Mouse (Mus musculus) forebrain, embryonic 10.5 days (tissue): ENCODE data around the gene Itih1. TPM values are rescaled to one million over a fixed set of nuclear protein-coding genes. Genes with fewer than 3 reads are reported as not detected.

ENCODE experiments used
- DNase-seq: peaks from one replicate; pipeline ENCODE4 v3.0.0-alpha.2; 2017; ENCODE audit warnings: low spot score; ENCODE audit errors: extremely low spot score
- H3K27ac ChIP-seq: fragments of 300-500 bp; sonication (generic); 2 replicates; pipeline ENCODE4 v1.5.1; 2016; ENCODE audit warnings: mild to moderate bottlenecking
- H3K27me3 ChIP-seq: fragments of 300-500 bp; sonication (generic); 2 replicates; pipeline ENCODE4 v1.6.1; 2016; ENCODE audit warnings: mild to moderate bottlenecking; ENCODE audit not compliant: poor library complexity, severe bottlenecking
- H3K36me3 ChIP-seq: fragments of 300-500 bp; sonication (generic); replicated peaks from 2 replicates; pipeline ENCODE4 v1.6.1; 2016; ENCODE audit warnings: mild to moderate bottlenecking, moderate library complexity
- H3K4me1 ChIP-seq: fragments of 300-500 bp; sonication (generic); 2 replicates; pipeline ENCODE4 v1.6.1; 2016
- H3K4me3 ChIP-seq: fragments of 300-500 bp; sonication (generic); 2 replicates; pipeline ENCODE4 v1.5.1; 2016; ENCODE audit warnings: mild to moderate bottlenecking, moderate library complexity
- H3K9me3 ChIP-seq: fragments of 300-500 bp; sonication (generic); 2 replicates; pipeline ENCODE4 v1.6.1; 2016; ENCODE audit warnings: mild to moderate bottlenecking, moderate library complexity
- WGBS: fragments of 180-500 bp; shearing (Covaris S2); methylation state at CpG from one replicate; pipeline ENCODE4 v1.1.7; 2016; 5-methylcytosine and 5-hydroxymethylcytosine counted together
- polyA plus RNA-seq: library from polyadenylated mRNA; unstranded; fragments of >200 nt; fragmentation: Nextera tagmentation; extraction: Ambion mirVana; gene quantifications from 2 replicates; pipeline ENCODE4 v1.2.1, GENCODE M21; 2016

The Itih1 gene
- not detected in 2 replicates for polyA plus RNA-seq

- H3K36me3 ChIP-seq, result no peaks in the 10 kb centered on the region
- H3K27ac ChIP-seq, result no peak within 1 kb of the TSS
- 91% methylated on average over 7 of the region's 7 CpGs for WGBS
- no peaks in the 10 kb centered on the region for H3K27me3 ChIP-seq
- H3K9me3 ChIP-seq, result no peaks in the 10 kb centered on the region
- DNase-seq, result no peak
- H3K4me1 ChIP-seq, result no peaks in the 10 kb centered on the region
- no peak within 1 kb of the TSS for H3K4me3 ChIP-seq
Measured at GRCm38 (mm10) chr14:30943038-30943437, at the start of gene Itih1. Itih1 (minus strand) TSS chr14:30943289.

- Histone ChIP-seq H3K4me1 (no peaks in the 10 kb centered on the region), H3K4me3 (no peak overlapping the region), H3K9me3 (no peaks in the 10 kb centered on the region), H3K27ac (no peak overlapping the region), H3K36me3 (peaks cover 52% of the 10 kb centered on the region), H3K27me3 (no peaks in the 10 kb centered on the region)
- 88% methylated on average over 3 of the region's 3 CpGs for WGBS
- no peak for DNase-seq
Measured at GRCm38 (mm10) chr14:30976222-30976621, 33.1 kb upstream of the Itih1 start.

- Histone ChIP-seq H3K9me3 (no peaks in the 10 kb centered on the region), H3K36me3 (peaks cover 60% of the 10 kb centered on the region), H3K27me3 (no peaks in the 10 kb centered on the region), H3K27ac (no peak overlapping the region), H3K4me1 (no peaks in the 10 kb centered on the region), H3K4me3 (no peak overlapping the region)
- 74% methylated on average over 6 of the region's 6 CpGs for WGBS
- DNase-seq, result no peak
Measured at GRCm38 (mm10) chr14:30974204-30974603, 31.1 kb upstream of the Itih1 start.

- Histone ChIP-seq H3K9me3 (no peaks in the 10 kb centered on the region), H3K36me3 (peaks cover 46% of the 10 kb centered on the region), H3K27ac (no peak overlapping the region), H3K27me3 (no peaks in the 10 kb centered on the region), H3K4me3 (no peak overlapping the region), H3K4me1 (no peaks in the 10 kb centered on the region)
- WGBS, result 100% methylated on average over 1 of the region's 1 CpGs
- DNase-seq, result no peak
Measured at GRCm38 (mm10) chr14:30960366-30960765, 17.3 kb upstream of the Itih1 start.

GRCm38 (mm10) chr14:30959031-30959430 is 15.9 kb upstream of the Itih1 start:
- H3K36me3 ChIP-seq, result peaks cover 54% of the 10 kb centered on the region
- WGBS, result 95% methylated on average over 4 of the region's 4 CpGs
- no peaks in the 10 kb centered on the region for H3K4me1 ChIP-seq

GRCm38 (mm10) chr14:30958517-30958916 is 15.4 kb upstream of the Itih1 start:
- WGBS, result 77% methylated on average over 2 of the region's 2 CpGs
- H3K4me1 ChIP-seq, result no peaks in the 10 kb centered on the region
- no peak overlapping the region for H3K27ac ChIP-seq
- H3K36me3 ChIP-seq, result peaks cover 51% of the 10 kb centered on the region
- H3K9me3 ChIP-seq, result no peaks in the 10 kb centered on the region
- no peak overlapping the region for H3K4me3 ChIP-seq
- no peaks in the 10 kb centered on the region for H3K27me3 ChIP-seq
- no peak for DNase-seq

More at GRCm38 (mm10) chr14:30959031-30959430, 15.9 kb upstream of the Itih1 start:
- DNase-seq, result no peak
- Histone ChIP-seq H3K27me3 (no peaks in the 10 kb centered on the region), H3K27ac (no peak overlapping the region), H3K9me3 (no peaks in the 10 kb centered on the region), H3K4me3 (no peak overlapping the region)

- H3K9me3 ChIP-seq, result no peaks in the 10 kb centered on the region
- peaks cover 16% of the 10 kb centered on the region for H3K4me1 ChIP-seq
- peaks cover 4% of the 10 kb centered on the region; the same call in 1 of the 2 replicates for H3K27me3 ChIP-seq
- peak within 1 kb of the TSS; percentile 86 for H3K27ac ChIP-seq
- under 1% methylated on average over 57 of the region's 57 CpGs for WGBS
- peak within 1 kb of the TSS; percentile 78 for H3K4me3 ChIP-seq
- DNase-seq, result peak; percentile 97
- peaks cover 12% of the 10 kb centered on the region for H3K36me3 ChIP-seq
Measured at GRCm38 (mm10) chr14:30951154-30951825, 8.2 kb upstream of the Itih1 start, which contains the start of gene Nek4. Nek4 (plus strand) TSS chr14:30951377.

- Histone ChIP-seq H3K9me3 (no peaks in the 10 kb centered on the region), H3K36me3 (peaks cover 6% of the 10 kb centered on the region), H3K27me3 (peaks cover 4% of the 10 kb centered on the region; the same call in 1 of the 2 replicates), H3K4me3 (no peak overlapping the region), H3K27ac (no peak overlapping the region), H3K4me1 (peaks cover 16% of the 10 kb centered on the region)
- WGBS, result 95% methylated on average over 10 of the region's 10 CpGs
- DNase-seq, result no peak
Measured at GRCm38 (mm10) chr14:30949986-30950385, 6.9 kb upstream of the Itih1 start.

- Histone ChIP-seq H3K4me1 (no peaks in the 10 kb centered on the region), H3K36me3 (no peaks in the 10 kb centered on the region), H3K27ac (no peak overlapping the region), H3K9me3 (no peaks in the 10 kb centered on the region), H3K27me3 (peaks cover 4% of the 10 kb centered on the region; the same call in 1 of the 2 replicates), H3K4me3 (no peak overlapping the region)
- no peak for DNase-seq
- WGBS, result 84% methylated on average over 2 of the region's 2 CpGs
Measured at GRCm38 (mm10) chr14:30944745-30945144, 1.7 kb upstream of the Itih1 start.

GRCm38 (mm10) chr14:30943860-30944674 is 978 bp upstream of the Itih1 start:
- no peak overlapping the region for H3K27ac ChIP-seq
- DNase-seq, result peak; percentile 50
- H3K4me1 ChIP-seq, result no peaks in the 10 kb centered on the region
- WGBS, result 70% methylated on average over 11 of the region's 11 CpGs
- no peaks in the 10 kb centered on the region for H3K36me3 ChIP-seq
- H3K27me3 ChIP-seq, result peaks cover 1% of the 10 kb centered on the region; the same call in 1 of the 2 replicates
- no peak overlapping the region for H3K4me3 ChIP-seq
- no peaks in the 10 kb centered on the region for H3K9me3 ChIP-seq

- no peaks in the 10 kb centered on the region for H3K27me3 ChIP-seq
- no peaks in the 10 kb centered on the region for H3K36me3 ChIP-seq
- H3K4me3 ChIP-seq, result no peak overlapping the region
- H3K9me3 ChIP-seq, result no peaks in the 10 kb centered on the region
- H3K4me1 ChIP-seq, result no peaks in the 10 kb centered on the region
- no peak for DNase-seq
- 94% methylated on average over 4 of the region's 4 CpGs for WGBS
- H3K27ac ChIP-seq, result no peak overlapping the region
Measured at GRCm38 (mm10) chr14:30942254-30942653, 835 bp downstream of the Itih1 start.

- no peaks in the 10 kb centered on the region for H3K4me1 ChIP-seq
- no peak for DNase-seq
- H3K27ac ChIP-seq, result no peak overlapping the region
- H3K36me3 ChIP-seq, result no peaks in the 10 kb centered on the region
- whole genome bisulfite sequencing, result 89% methylated on average over 9 of the region's 9 CpGs
- no peaks in the 10 kb centered on the region for H3K9me3 ChIP-seq
- no peaks in the 10 kb centered on the region for H3K27me3 ChIP-seq
- H3K4me3 ChIP-seq, result no peak overlapping the region
Measured at GRCm38 (mm10) chr14:30933351-30933750, 9.7 kb downstream of the Itih1 start.

- Histone ChIP-seq H3K4me3 (no peak overlapping the region), H3K9me3 (no peaks in the 10 kb centered on the region), H3K4me1 (no peaks in the 10 kb centered on the region), H3K36me3 (no peaks in the 10 kb centered on the region), H3K27ac (no peak overlapping the region), H3K27me3 (no peaks in the 10 kb centered on the region)
- no peak for DNase-seq
- WGBS, result 95% methylated on average over 4 of the region's 4 CpGs
Measured at GRCm38 (mm10) chr14:30930386-30930785, 12.7 kb downstream of the Itih1 start.
